Mouse (Mus musculus) adrenal gland, postnatal 10 days (tissue): ENCODE measurements around the gene Vmn2r98. TPM values are rescaled to one million over a fixed set of nuclear protein-coding genes. Genes with fewer than 3 reads are reported as not detected.
"Not testable (repeated sequence)": the region's sequence is repeated elsewhere in the genome, so short reads cannot be mapped to it uniquely, and the experiment has no call there.

Source experiments
- DNase-seq: peaks from one replicate; pipeline ENCODE4 v3.0.0; 2021; ENCODE audit warnings: mixed read lengths
- long read RNA-seq, 2 experiments: library from polyadenylated mRNA; stranded (forward); transcript quantifications; one replicate each; pipeline ENCODE4 v2.0.0; 2021
- total RNA-seq, 2 experiments: library from RNA; stranded (reverse); gene quantifications; 2 replicates each; pipeline ENCODE4 v1.2.3; 2021

Gene Vmn2r98
- not detected for total RNA-seq
- long read RNA-seq, experiment 1: 0 reads
- long read RNA-seq, experiment 2: 0 reads

DNA sequence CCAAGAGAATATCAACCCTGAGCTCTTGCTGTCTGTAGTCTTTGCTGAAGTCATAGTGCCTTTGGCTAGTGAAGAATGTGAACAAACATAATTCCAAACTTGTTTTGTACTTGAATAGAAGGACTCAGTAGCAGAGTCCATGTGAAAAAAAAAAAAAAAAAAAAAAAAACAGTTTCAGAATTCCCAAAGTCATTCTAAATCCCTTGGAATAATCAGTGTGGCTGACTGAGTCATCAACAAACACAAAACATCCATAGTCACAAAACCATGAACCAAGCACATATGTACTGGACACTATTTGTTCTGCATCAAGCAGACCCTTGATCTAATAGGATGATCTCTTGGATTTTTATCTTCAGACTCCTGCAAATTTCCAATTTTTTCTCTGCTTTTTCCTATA lies at the start of gene Vmn2r98:
Vmn2r98 (plus strand) TSS at position 301 of the 400 bp plus-strand sequence.
- not testable (repeated sequence) for DNase-seq

DNA sequence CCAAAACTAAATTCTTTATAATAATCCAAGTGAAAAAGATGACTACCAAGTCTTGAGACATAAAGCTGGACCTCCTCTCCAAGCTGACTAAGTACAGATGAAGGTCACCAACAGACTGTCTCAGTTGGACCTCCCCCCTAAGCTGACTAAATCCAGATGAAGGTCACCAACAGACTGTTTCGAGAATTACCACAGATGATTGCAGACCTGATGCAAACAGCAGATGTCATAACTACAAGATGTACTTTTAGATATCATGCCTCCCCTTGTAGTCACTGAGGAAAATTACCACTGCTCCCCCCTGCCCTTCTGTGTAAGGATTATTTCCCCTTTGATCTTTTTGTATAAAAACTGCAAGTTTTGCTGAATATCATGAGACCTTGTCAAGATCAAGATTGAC lies 21.8 kb upstream of the Vmn2r98 start:
- peak; percentile 5 for DNase-seq

DNA sequence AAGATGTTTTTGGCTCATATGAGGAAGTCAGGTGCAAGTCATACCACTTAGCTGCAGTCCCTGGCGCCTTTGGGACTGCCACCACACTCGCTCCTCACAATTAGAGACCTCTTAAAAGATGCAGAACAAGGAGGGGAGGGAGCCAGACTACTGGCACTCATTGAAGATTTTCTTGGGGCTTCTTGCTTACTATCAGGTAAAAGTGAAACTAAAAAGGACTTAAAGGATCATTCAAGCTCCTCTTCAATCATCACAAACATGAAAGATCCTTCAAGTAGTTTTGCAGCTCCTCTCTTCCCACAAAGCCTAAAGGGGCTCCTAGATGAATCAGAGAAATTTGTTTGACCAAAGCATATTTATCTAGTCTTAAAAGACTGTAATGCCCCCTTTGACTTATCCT lies 21.3 kb upstream of the Vmn2r98 start:
- DNase-seq: no peak

DNA sequence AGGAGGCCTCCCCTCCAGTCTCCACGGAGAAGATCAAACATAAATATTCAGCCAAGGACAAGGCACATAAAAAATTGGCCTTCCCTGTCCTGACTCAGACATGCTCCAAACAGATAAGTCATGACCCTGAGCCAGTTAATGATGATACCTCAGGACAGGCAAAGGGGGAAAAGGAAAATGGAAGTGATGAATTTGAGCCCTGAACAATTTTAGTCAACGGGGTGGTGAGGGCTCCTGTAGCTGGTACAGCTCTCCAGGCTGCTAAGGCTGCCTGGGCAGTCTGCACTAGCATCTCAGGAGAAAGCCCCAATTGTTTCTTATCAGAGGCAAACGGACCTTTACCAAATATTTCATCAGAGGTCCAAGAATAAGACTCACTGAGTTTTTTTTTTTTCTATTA lies 20.5 kb upstream of the Vmn2r98 start:
- no peak for DNase-seq

Other genes with a start within 250 kb of the Vmn2r98 start
- under 1 TPM in 1 of 2 experiments, not detected in 1; 0.06 TPM for gene Vmn2r97, start 139.2 kb upstream of the Vmn2r98 start, total RNA-seq